Mouse (Mus musculus) brown adipose tissue, adult 24 weeks (tissue): ENCODE measurements around the gene Twf2. TPM values are rescaled to one million over a fixed set of nuclear protein-coding genes. Genes with fewer than 3 reads are reported as not detected.

ENCODE experiments used
- H3K27ac ChIP-seq: fragments of 200-500 bp; replicated peaks from 2 replicates; pipeline ENCODE4 v1.5.1; 2012; ENCODE audit warnings: low read depth, mild to moderate bottlenecking, low read length
- H3K4me1 ChIP-seq: fragments of 200-500 bp; 2 replicates; pipeline ENCODE4 v1.6.1; 2012; ENCODE audit warnings: low read length, mixed read lengths; ENCODE audit not compliant: control insufficient read depth, insufficient read depth, insufficient read length
- H3K4me3 ChIP-seq: fragments of 200-500 bp; 2 replicates; pipeline ENCODE4 v1.5.1; 2012; ENCODE audit warnings: low read depth, mild to moderate bottlenecking, low read length, moderate library complexity; ENCODE audit not compliant: insufficient read depth
- polyA plus RNA-seq: library from polyadenylated mRNA; stranded (reverse); fragments of >200 nt; gene quantifications from 2 replicates; pipeline ENCODE4 v1.2.4, GENCODE M21; 2012; ENCODE audit not compliant: missing spikeins, insufficient read depth, insufficient read length

The Twf2 gene
- polyA plus RNA-seq, 1 experiment, result 13.6 TPM

DNA sequence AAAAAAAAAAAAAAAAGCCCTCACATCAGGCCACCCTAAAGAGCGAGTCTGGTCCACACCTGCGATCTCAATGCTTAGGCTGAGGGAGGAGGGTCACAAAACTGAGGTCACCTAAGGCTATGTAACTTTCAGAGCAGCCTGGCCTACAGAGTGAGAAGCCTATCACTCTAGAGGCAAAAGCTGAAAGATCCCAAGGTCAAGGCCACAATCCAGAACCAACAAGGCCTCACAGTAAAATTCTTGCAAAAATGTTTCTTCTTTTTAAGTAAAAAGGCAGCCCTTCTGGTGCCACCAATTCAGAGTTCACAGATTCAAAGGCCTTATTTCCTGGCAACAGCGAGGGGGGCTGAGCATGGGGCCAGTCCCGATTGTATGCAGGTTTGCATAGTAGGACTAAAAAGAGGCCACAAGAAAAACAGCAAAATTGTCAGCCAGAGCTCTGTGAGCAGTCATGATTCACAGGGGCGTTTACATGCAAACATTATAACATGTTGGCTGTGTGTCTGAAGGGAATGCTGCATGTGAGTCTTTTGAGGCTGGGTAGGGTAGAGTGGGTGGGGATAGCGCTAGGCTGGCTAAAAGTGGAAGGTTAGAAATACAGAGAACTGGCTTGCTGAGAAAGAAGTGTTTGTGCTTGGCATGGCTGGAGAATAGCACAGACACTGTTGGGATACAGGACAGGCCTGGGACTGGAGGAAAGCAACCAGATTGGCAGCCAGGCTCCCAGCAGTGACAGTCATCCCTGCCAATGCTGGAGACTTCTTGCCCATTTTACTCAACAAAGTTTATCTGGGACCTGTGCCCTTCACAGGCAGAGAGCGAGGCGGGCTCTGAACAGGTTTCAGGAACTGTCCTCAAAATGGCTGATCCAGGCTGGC lies 8.7 kb upstream of the Twf2 start:
- H3K4me1 ChIP-seq, result peaks cover 9% of the 10 kb centered on the region
- H3K4me3 ChIP-seq, result no peak overlapping the region
- peak overlapping the region; percentile 46 for H3K27ac ChIP-seq

GRCm38 (mm10) chr9:106195693-106196092 lies 7.2 kb upstream of the Twf2 start:
- no peak overlapping the region for H3K4me3 ChIP-seq
- no peak overlapping the region for H3K27ac ChIP-seq
- H3K4me1 ChIP-seq, result peaks cover 15% of the 10 kb centered on the region

GRCm38 (mm10) chr9:106197081-106197713 lies 5.7 kb upstream of the Twf2 start:
- Histone ChIP-seq H3K27ac (no peak overlapping the region), H3K4me3 (no peak overlapping the region), H3K4me1 (peaks cover 15% of the 10 kb centered on the region)

GRCm38 (mm10) chr9:106197732-106198131 lies 5.2 kb upstream of the Twf2 start:
- H3K27ac ChIP-seq, result 0 out of 2 replicates have a peak overlapping the region, but pooled peaks have one; percentile 52
- H3K4me1 ChIP-seq, result peaks cover 15% of the 10 kb centered on the region
- H3K4me3 ChIP-seq, result peak overlapping the region; percentile 83; the same call in 1 of the 2 replicates

DNA sequence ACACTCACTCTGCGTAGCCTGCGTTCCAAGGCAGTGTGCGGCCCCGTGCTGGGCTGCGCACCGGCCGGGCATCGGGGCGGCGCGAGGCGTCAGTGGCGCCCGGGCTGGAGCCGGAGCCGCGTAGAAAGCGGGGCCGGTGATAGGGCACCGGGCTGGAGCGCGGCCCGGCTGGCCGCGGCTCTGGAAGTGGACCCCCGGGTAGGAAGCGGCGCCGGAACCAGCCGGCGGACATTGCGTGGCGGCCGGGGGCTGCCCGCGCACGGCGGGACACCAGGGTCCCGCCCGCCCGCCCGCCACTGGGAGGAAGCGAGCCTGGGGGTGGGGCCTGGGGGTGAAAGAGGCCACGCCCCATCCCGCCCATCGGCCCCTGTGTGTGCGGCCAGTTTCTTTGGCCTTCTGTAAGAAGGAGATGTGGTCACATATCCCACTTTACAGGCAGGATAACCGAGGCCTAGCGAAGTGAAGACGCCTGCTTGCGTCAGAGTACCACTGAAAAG lies 3.9 kb upstream of the Twf2 start:
- Histone ChIP-seq H3K4me3 (peak overlapping the region; percentile 83), H3K4me1 (peaks cover 18% of the 10 kb centered on the region), H3K27ac (peak overlapping the region; percentile 74)

DNA sequence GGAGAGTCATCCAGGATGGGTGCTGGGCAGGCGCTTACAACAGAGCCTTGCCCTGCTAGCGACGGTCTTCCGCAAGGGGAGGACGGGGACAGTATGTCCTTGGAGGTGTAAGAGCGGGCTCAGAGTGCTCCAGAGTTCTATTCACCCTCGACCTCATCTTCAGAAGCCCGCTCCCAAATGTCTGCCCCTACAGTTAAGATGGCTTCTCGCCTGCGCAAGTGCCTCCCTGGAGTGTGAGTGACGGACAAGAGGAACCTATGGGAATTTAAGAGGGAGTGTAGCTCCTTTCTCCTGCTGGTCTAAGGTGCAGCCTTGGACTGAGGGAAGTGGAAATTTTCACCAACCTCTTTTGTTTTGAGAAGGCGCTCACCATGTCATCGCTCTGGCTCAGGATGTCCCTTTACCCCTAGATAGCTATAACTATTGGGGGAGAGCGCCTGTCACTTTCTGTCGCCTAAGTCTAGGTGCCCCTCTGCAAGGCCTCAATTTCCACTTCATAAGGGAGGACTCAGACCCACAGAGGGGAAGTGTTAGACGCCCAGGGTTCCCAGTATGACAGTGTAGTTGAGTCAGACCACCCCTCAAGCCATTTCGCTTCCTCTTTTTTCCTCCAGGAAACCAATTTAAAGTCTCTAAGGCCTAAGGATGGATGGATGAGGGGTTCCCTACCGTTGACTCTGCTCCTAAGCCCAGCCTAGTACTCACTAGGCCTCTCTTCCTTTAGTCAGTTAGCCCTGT lies 3.2 kb upstream of the Twf2 start, which contains the start of gene Ppm1m:
Ppm1m (minus strand) TSS at position 212 of the 738 bp plus-strand sequence.
- Histone ChIP-seq H3K4me1 (peaks cover 25% of the 10 kb centered on the region), H3K4me3 (peak within 1 kb of the TSS; percentile 83), H3K27ac (peak within 1 kb of the TSS; percentile 74)

DNA sequence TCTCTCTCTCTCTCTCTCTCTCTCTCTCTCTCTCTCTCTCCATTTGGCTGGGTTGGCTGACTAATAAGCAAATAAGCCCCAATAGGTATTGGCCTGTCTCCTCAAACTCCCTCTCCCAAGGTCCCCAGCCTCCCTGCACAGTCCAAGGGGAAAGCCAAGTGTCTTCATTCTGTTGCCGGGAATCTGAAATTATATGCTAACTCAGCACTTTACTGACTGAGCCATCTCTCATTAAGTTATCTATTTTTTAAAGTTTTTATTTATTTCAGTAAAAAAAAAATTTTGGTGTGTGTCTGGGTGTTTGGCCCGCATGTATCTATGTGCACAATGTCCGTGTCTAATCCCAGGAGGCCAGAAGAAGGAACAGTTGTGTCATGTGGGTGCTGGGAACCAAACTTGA lies 1.0 kb upstream of the Twf2 start:
- H3K4me3 ChIP-seq, result 0 out of 2 replicates have a peak overlapping the region, but pooled peaks have one; percentile 62
- peaks cover 35% of the 10 kb centered on the region for H3K4me1 ChIP-seq
- no peak overlapping the region for H3K27ac ChIP-seq

DNA sequence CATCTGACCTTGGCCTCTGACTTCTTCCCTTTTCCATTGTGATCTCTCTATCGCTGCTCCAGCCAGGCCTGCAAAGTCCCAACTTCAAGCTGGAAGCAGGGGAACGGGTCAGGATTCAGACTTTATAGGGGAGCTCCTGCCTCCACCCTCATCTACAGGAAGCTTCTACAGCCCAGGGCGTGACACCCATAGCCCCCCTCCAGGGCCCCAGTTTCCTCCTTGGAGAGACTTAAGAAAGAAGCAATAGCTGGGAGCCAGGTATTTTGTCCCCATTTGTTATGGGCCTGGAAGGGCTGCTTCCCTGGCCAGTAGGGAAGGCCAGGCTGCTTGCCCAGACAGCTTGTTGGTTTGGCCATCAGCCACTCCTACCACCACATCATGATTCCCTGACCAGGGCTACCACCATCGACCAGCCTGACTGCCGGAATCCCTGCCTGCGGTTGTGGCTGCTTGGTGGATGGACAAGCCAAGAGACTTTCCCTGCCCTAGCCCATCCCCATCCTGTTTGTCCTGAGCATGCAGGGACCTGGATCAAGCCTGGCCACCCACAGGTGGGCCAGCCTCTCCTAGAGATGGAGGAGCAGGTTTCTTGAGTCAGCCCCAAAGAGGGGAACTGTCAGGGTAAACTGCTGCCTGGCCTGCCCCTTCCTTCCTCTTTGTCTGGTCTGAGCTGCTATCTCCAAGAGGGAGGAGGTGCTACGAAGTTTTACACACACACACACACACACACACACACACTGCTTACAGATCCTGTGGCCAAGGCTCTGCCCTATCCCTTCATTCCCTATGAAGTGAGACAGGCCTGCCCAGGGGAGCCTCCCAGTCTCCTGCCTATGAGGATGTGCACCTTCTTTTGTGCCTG lies 1.3 kb downstream of the Twf2 start:
- Histone ChIP-seq H3K4me3 (peak overlapping the region; percentile 82), H3K4me1 (peaks cover 29% of the 10 kb centered on the region), H3K27ac (no peak overlapping the region)

DNA sequence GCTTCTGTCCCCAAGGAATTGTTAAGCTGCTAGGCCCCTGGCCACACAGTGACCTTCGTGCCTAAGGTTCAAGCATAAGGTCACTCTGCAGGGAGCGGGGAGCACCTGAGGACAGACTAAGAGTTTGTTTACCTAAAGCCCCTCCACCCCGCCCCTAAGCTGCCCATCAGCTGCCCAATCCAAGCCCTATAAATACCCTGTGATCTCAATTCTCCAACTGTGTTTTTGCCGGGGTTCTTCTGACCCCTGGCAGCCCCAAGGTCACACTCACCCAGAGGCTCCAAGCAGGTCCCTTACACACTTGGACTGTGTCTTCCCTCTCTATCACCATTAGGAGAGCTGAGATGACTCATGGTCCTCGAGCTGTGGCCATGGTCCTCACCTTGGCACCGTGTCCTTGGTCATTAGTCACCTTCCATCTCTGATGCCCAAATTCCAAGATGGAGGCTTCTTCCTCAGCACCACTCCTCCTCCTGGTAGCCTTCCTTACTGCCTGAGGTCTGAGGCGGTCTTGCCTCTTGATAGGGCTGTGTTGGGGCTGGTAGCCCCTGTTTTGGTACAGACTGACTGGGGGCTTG lies 2.9 kb downstream of the Twf2 start:
- no peak overlapping the region for H3K4me3 ChIP-seq

GRCm38 (mm10) chr9:106206515-106206914 lies 3.6 kb downstream of the Twf2 start:
- Histone ChIP-seq H3K4me3 (no peak overlapping the region), H3K4me1 (peaks cover 25% of the 10 kb centered on the region), H3K27ac (no peak overlapping the region)

More for the DNA sequence above, 2.9 kb downstream of the Twf2 start:
- peaks cover 25% of the 10 kb centered on the region for H3K4me1 ChIP-seq
- H3K27ac ChIP-seq, result no peak overlapping the region

DNA sequence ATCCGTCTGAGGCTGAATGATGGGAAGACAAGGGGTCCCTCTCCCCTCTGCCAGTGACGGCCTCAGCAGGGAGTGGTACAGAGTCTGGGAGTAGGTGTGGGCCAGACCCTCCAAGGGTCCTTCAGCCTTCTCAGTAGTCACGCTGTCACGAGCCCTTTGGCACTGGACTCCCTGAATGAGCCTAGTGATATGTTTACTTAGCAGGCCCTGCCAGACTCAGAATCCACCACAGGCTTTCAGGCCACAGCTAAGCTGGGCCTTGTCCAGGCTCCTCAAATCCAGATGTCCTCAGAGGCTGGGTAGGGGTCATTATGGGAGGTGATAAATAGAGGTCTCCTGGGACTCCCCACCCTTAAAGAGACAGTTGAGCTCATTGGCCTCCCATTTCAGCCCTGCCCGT lies 5.3 kb downstream of the Twf2 start:
- no peak overlapping the region for H3K27ac ChIP-seq
- H3K4me3 ChIP-seq, result no peak overlapping the region
- peaks cover 28% of the 10 kb centered on the region for H3K4me1 ChIP-seq

DNA sequence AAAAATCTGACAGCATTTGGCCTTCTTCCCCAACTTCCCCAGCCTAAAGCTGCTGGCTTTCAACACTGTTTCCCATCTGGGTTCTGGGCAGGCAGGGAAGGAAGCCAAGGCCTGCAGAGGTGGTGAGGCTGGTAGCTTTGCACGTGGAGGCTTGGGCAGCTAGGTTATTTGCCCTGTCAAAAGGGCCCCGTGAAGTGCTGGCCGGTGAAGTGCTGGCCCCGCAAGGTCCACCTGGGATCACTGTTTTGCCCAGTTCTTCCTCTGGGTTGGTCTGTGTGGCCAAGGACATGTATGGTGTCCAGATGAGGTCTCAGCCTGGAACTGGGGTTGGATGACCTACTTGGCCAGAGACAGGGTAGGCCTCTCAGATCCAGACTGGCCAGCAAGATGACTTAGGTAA lies 7.0 kb downstream of the Twf2 start:
- no peak overlapping the region for H3K4me3 ChIP-seq
- peaks cover 12% of the 10 kb centered on the region for H3K4me1 ChIP-seq
- H3K27ac ChIP-seq, result no peak overlapping the region

GRCm38 (mm10) chr9:106210853-106211609 lies 8.1 kb downstream of the Twf2 start:
- Histone ChIP-seq H3K27ac (peak overlapping the region; percentile 25; the same call in 1 of the 2 replicates), H3K4me1 (peaks cover 5% of the 10 kb centered on the region), H3K4me3 (no peak overlapping the region)
